13 mouse cellular contexts compared by ENCODE assay signal in the genomic region with DNA sequence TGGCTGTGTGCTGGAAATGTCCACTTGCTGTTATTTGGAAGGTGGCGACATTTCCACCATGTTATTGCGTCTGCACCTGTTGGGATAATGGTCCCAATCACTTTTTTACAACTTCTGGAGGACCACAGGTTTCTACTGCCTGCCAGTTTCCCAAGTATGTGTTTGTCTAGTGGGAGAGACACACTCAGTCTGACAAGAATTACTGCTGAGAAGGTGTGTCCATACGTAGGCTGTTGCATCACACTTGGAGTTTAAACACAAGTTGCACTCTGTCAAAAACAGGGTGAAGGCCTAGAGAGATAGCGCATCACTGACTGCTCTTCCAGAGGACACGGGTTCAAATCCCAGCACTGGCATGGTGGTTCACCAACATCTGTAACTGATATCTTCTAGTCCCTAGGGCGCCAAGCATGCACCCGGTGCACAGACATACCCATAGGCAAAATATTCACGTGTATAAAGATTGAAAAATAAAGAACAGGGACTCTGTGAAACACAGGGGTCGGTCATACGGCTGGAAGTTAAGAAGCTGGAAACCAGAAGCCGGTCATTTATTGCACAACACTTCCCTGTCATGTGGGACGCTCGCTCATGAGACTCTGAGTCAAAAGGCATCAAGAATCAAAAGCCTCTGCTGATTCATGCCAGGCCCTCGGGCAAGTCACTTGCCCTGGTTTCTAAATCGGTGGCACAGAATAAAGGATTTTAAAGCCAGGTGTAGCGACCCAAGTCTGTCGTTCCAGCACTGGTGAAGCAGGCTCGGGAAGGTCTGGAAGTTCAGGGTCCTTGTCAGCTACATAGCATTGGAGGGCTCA. TPM values are rescaled to one million over a fixed set of nuclear protein-coding genes. Genes with fewer than 3 reads are reported as not detected.
DNase-seq lines count a peak whose midpoint lies in the region; ATAC-seq and TF ChIP-seq lines count a peak whose summit lies in the region.
"Had no signal": no experiment of that assay in that cellular context is flagged by ENCODE, and none has a peak within 500 bp of the region (broad histone marks: within the 10 kb centered on the region; RNA-seq: fewer than 3 reads in every experiment).

No protein-coding gene starts in this region.

- DNase-seq in spleen, adult 2 months (ENCODE audit: low read depth in 1 of 2, low spot score in 2 of 2), result no peak
- DNase-seq in spleen, adult 12 weeks (ENCODE audit: low spot score), result no peak
- DNase-seq in adrenal gland, postnatal 36 days, result peak; percentile 74 to 80
- peak; percentile 46 for DNase-seq in lung, adult 2 months
- DNase-seq in cerebellum, adult 8-10 months, result no peak
- DNase-seq: thymus, postnatal 36 days had no signal

- H3K36me3 ChIP-seq in spleen, adult 2 months (ENCODE audit: control insufficient read depth, insufficient read depth, low read length), result no peaks in the 10 kb centered on the region
- no peaks in the 10 kb centered on the region for H3K36me3 ChIP-seq in hindbrain, embryonic 12.5 days
- H3K36me3 ChIP-seq: limb, embryonic 12.5 days had no signal

- H3K27ac ChIP-seq in spleen, adult 2 months (ENCODE audit: insufficient read depth, low read length), result peak overlapping the region; percentile 33; the same call in 1 of the 2 replicates
- H3K27ac ChIP-seq in hindbrain, embryonic 12.5 days, result no peak overlapping the region
- H3K27ac ChIP-seq: kidney, postnatal 0 days; limb, embryonic 12.5 days had no signal

- no peaks in the 10 kb centered on the region for H3K4me1 ChIP-seq in spleen, adult 2 months (ENCODE audit: control insufficient read depth, insufficient read depth, insufficient read length)
- H3K4me1 ChIP-seq in lung, adult 2 months (ENCODE audit: control insufficient read depth, insufficient read depth, low read length), result no peaks in the 10 kb centered on the region
- H3K4me1 ChIP-seq in hindbrain, embryonic 12.5 days, result peaks cover under 1% of the 10 kb centered on the region; the same call in 1 of the 2 replicates
- H3K4me1 ChIP-seq: limb, embryonic 12.5 days had no signal

- H3K9ac ChIP-seq in hindbrain, embryonic 12.5 days, result no peak overlapping the region
- H3K9ac ChIP-seq: limb, embryonic 12.5 days had no signal

- H3K4me2 ChIP-seq in hindbrain, embryonic 12.5 days (replicated peaks), result no peak overlapping the region
- H3K4me2 ChIP-seq: limb, embryonic 12.5 days had no signal

- WGBS in spleen, adult 2 months, result 68% methylated on average over 18 of the region's 18 CpGs
- WGBS in lung, adult 2 months, result 65% methylated on average over 18 of the region's 18 CpGs
- 86% methylated on average over 18 of the region's 18 CpGs for WGBS in hindbrain, embryonic 12.5 days

- no peak for TF ChIP-seq CTCF in spleen, adult 2 months (IDR thresholded peaks at IDR 0.05; ENCODE audit: extremely low read depth, insufficient read depth, insufficient read length, insufficient replicate concordance)
- no peak for TF ChIP-seq CTCF in lung, adult 2 months (IDR thresholded peaks at IDR 0.05; ENCODE audit: insufficient read depth, low read length)

- TF ChIP-seq POLR2A in spleen, adult 2 months (IDR thresholded peaks at IDR 0.05; ENCODE audit: low read depth, low read length), result no peak
- TF ChIP-seq POLR2A in lung, adult 2 months (IDR thresholded peaks at IDR 0.05; ENCODE audit: borderline replicate concordance, extremely low read depth, low read depth, low read length), result no peak

- H3K4me3 ChIP-seq in spleen, adult 2 months (ENCODE audit: extremely low read depth, insufficient read depth, insufficient read length), result no peak overlapping the region
- H3K4me3 ChIP-seq in lung, adult 2 months (replicated peaks; ENCODE audit: extremely low read depth, low read depth, low read length), result no peak overlapping the region
- no peak overlapping the region for H3K4me3 ChIP-seq in hindbrain, embryonic 12.5 days
- H3K4me3 ChIP-seq: limb, embryonic 12.5 days had no signal

- ATAC-seq in hindbrain, embryonic 12.5 days (ENCODE audit: low FRiP score), result no peak
- no peak for ATAC-seq in cerebellum, adult (ENCODE audit: insufficient number of reproducible peaks, low FRiP score, low TSS enrichment)
- ATAC-seq: forebrain, embryonic 14.5 days; midbrain, embryonic 16.5 days had no signal

- H3K27me3 ChIP-seq in spleen, adult 2 months (ENCODE audit: control insufficient read depth, insufficient read depth, low read length), result no peaks in the 10 kb centered on the region
- no peaks in the 10 kb centered on the region for H3K27me3 ChIP-seq in hindbrain, embryonic 12.5 days
- H3K27me3 ChIP-seq: limb, embryonic 12.5 days had no signal

- no peaks in the 10 kb centered on the region for H3K9me3 ChIP-seq in hindbrain, embryonic 12.5 days (replicated peaks)
- H3K9me3 ChIP-seq: limb, embryonic 12.5 days had no signal

RNA-seq across cellular contexts. Expression of gene Plekhm2, which starts 5.4 kb away (rescaled TPM):
- 48.1 and 51.6 TPM in 2 replicates for polyA plus RNA-seq in spleen, adult 2 months (2012; rRNA removed)
- total RNA-seq in adrenal gland, postnatal 36 days (2021), result 10 to 100 TPM; 46.0 to 65.8 TPM
- 45.7 and 52.3 TPM in 2 replicates for polyA plus RNA-seq in lung, adult 2 months (2012; rRNA removed)
- 6.3 and 7.6 TPM in 2 replicates for polyA plus RNA-seq in hindbrain, embryonic 12.5 days (2016; fragmentation: Nextera tagmentation; extraction: Ambion mirVana)

RNA-seq across cellular contexts. Expression of gene Rsc1a1, which starts 15.3 kb away (rescaled TPM):
- polyA plus RNA-seq in spleen, adult 2 months (2012; rRNA removed), result 4.4 and 9.2 TPM in 2 replicates
- 1 to 10 TPM in 1 of 2 experiments, not detected in 1; 2.4 TPM for total RNA-seq in adrenal gland, postnatal 36 days (2021)
- 9.0 and 14.1 TPM in 2 replicates for polyA plus RNA-seq in lung, adult 2 months (2012; rRNA removed)
- polyA plus RNA-seq in hindbrain, embryonic 12.5 days (2016; fragmentation: Nextera tagmentation; extraction: Ambion mirVana), result 0.43 TPM in 1 of 2 replicates, not detected in the other
- polyA plus RNA-seq: heart, embryonic 16.5 days; kidney, postnatal 0 days; limb, embryonic 12.5 days had no signal

RNA-seq across cellular contexts. Expression of gene Slc25a34, which starts 46.5 kb away (rescaled TPM):
- polyA plus RNA-seq in spleen, adult 2 months (2012; rRNA removed), result 0.34 and 0.43 TPM in 2 replicates
- total RNA-seq in adrenal gland, postnatal 36 days (2021), result 1 to 10 TPM; 3.0 to 7.0 TPM
- 2.3 and 3.9 TPM in 2 replicates for polyA plus RNA-seq in lung, adult 2 months (2012; rRNA removed)
- not detected in 2 replicates for polyA plus RNA-seq in hindbrain, embryonic 12.5 days (2016; fragmentation: Nextera tagmentation; extraction: Ambion mirVana)
- polyA plus RNA-seq: forebrain, embryonic 14.5 days; limb, embryonic 12.5 days had no signal

RNA-seq across cellular contexts. Expression of gene Tmem82, which starts 51.7 kb away (rescaled TPM):
- 0.56 and 0.86 TPM in 2 replicates for polyA plus RNA-seq in spleen, adult 2 months (2012; rRNA removed)
- total RNA-seq in adrenal gland, postnatal 36 days (2021), result 1 to 10 TPM in 1 of 2 experiments, under 1 TPM in 1; 0.79 to 1.3 TPM
- polyA plus RNA-seq in lung, adult 2 months (2012; rRNA removed), result 5.1 and 5.3 TPM in 2 replicates
- 0.29 and 0.50 TPM in 2 replicates for polyA plus RNA-seq in hindbrain, embryonic 12.5 days (2016; fragmentation: Nextera tagmentation; extraction: Ambion mirVana)
- polyA plus RNA-seq: forebrain, embryonic 14.5 days had no signal

RNA-seq across cellular contexts. Expression of gene Ddi2, which starts 53.1 kb away (rescaled TPM):
- 8.7 and 15.9 TPM in 2 replicates for polyA plus RNA-seq in spleen, adult 2 months (2012; rRNA removed)
- total RNA-seq in adrenal gland, postnatal 36 days (2021), result 10 to 100 TPM; 56.6 to 58.9 TPM
- 19.7 and 20.2 TPM in 2 replicates for polyA plus RNA-seq in lung, adult 2 months (2012; rRNA removed)
- 28.1 and 28.7 TPM in 2 replicates for polyA plus RNA-seq in hindbrain, embryonic 12.5 days (2016; fragmentation: Nextera tagmentation; extraction: Ambion mirVana)

Comparison
In these comparisons a context has a peak if more than half of its experiments do, and no peak if none do; other contexts are left out.
1. DNase-seq: peak in adrenal gland, postnatal 36 days (2 of 2) and lung, adult 2 months (single experiment); none in spleen, adult 2 months (0 of 2), spleen, adult 12 weeks (single experiment) and cerebellum, adult 8-10 months (single experiment).